Mouse (Mus musculus) adrenal gland, adult (tissue): ENCODE measurements at regions not wholly inside any gene's neighbourhood (a gene's known extent, or its start where the extent isn't known, plus 50 kb on each side); places are given as distances from the start of the nearest gene placed in this dataset.
"Not testable (repeated sequence)": the region's sequence is repeated elsewhere in the genome, so short reads cannot be mapped to it uniquely, and the experiment has no call there.

Source experiments
- DNase-seq, 2 experiments: peaks; one replicate each; pipeline ENCODE4 v3.0.0; 2022 to 2023; ENCODE audit warnings: low spot score in 1 of 2; ENCODE audit not compliant: inconsistent age in 2 of 2

- DNase-seq = no peak
These were observed 109.7 kb upstream of the Ubl3 start for GRCm38 (mm10) chr5:148662281-148662741.

GRCm38 (mm10) chr5:148661120-148661519 lies 108.5 kb upstream of the Ubl3 start:
- DNase-seq = no peak

- peak; percentile 63 to 89 for DNase-seq
These were observed 105.5 kb upstream of the Ubl3 start for GRCm38 (mm10) chr5:148657936-148658640.

GRCm38 (mm10) chr5:148652525-148653243 lies 100.1 kb upstream of the Ubl3 start:
- DNase-seq = no peak

- no peak for DNase-seq
These were observed 99.1 kb upstream of the Ubl3 start for GRCm38 (mm10) chr5:148651736-148652135.

GRCm38 (mm10) chr5:148649573-148649972 lies 97.0 kb upstream of the Ubl3 start:
- DNase-seq = not testable (repeated sequence)

GRCm38 (mm10) chr5:148649123-148649522 lies 96.5 kb upstream of the Ubl3 start:
- DNase-seq = no peak

GRCm38 (mm10) chr5:148647644-148648043 lies 95.1 kb upstream of the Ubl3 start:
- DNase-seq = no peak

- DNase-seq = no peak
These were observed 93.2 kb upstream of the Ubl3 start for GRCm38 (mm10) chr5:148645772-148646171.

GRCm38 (mm10) chr5:148645191-148645681 lies 92.6 kb upstream of the Ubl3 start:
- DNase-seq = no peak

- no peak for DNase-seq
These were observed 91.8 kb upstream of the Ubl3 start for GRCm38 (mm10) chr5:148644345-148644744.

- no peak for DNase-seq
These were observed 89.2 kb upstream of the Ubl3 start for GRCm38 (mm10) chr5:148641652-148642395.

- DNase-seq = no peak
These were observed 87.9 kb upstream of the Ubl3 start for GRCm38 (mm10) chr5:148640523-148640922.

GRCm38 (mm10) chr5:148634919-148635356 lies 82.3 kb upstream of the Ubl3 start:
- DNase-seq = no peak

- DNase-seq = peak; percentile 60 to 77
These were observed 81.4 kb upstream of the Ubl3 start for GRCm38 (mm10) chr5:148633999-148634398.

- no peak for DNase-seq
These were observed 80.7 kb upstream of the Ubl3 start for GRCm38 (mm10) chr5:148633331-148633730.

GRCm38 (mm10) chr5:148632516-148633170 lies 80.1 kb upstream of the Ubl3 start:
- peak; percentile 19 to 66 for DNase-seq

- no peak for DNase-seq
These were observed 79.0 kb upstream of the Ubl3 start for GRCm38 (mm10) chr5:148631566-148631965.

- DNase-seq = no peak
These were observed 73.4 kb upstream of the Ubl3 start for GRCm38 (mm10) chr5:148626014-148626413.

GRCm38 (mm10) chr5:148624649-148625405 lies 72.2 kb upstream of the Ubl3 start:
- DNase-seq = no peak
